Mouse (Mus musculus): ENCODE data around the gene Ros1. TPM values are rescaled to one million over a fixed set of nuclear protein-coding genes. Genes with fewer than 3 reads are reported as not detected.

The Ros1 gene
- polyA plus RNA-seq, 2 experiments: 0.01 TPM; not detected in 1

DNA sequence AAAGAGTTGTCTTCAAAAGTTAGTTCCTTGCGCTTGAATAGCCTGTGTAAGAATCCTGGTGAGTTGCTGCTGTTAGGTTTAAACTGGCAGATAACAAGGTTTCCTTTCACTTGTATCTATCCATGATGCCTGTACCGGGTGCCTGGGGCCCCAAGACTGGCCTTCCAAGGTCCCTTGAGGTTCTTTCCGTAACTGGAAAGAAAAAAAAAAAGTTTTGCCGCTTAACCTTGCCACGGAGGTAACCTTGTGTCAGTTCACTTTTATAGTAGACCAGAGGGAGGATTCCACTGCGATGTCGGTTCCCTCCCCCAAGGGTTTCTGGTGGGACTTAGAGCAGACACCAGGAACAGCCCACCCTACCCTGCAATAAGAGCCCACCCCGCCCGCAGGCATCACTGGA, 173.8 kb downstream of the Ros1 start:
- no peak for DNase-seq (ENCODE audit: low spot score)
- no peak for TF ChIP-seq POLR2A (IDR thresholded peaks at IDR 0.05; ENCODE audit: borderline replicate concordance, extremely low read depth, insufficient read depth, insufficient read length)
- WGBS: 5% methylated on average over 9 of the region's 9 CpGs

DNA sequence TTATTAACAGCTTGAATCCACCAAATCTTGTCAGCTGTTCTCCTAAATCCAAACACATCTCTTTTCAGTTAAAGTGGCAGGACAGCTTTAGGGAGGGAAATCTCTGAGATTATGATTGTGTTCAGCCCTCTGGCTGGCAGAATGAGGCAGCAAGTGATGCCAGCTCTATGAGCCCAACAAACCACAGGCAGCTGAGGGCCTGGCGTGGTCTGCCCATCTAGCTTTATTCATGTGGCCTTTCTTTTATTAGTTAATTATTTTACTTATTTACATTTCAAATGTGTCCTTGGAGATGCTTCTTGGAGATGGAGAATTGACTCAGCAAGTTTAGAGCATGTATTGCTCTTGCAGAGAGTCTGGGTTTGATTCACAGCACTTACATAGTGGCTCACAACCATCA, 176.6 kb downstream of the Ros1 start:
- ATAC-seq (ENCODE audit: low FRiP score, low read depth): no peak
- no peak for DNase-seq (ENCODE audit: low spot score)
- Histone ChIP-seq H3K4me1 (ENCODE audit: control insufficient read depth, insufficient read depth, low read length) (0 out of 2 replicates have a peak, but pooled peaks cover 3% of the 10 kb centered on the region), H3K27ac (replicated peaks; ENCODE audit: low read depth, low read length) (no peak overlapping the region), H3K27me3 (ENCODE audit: control insufficient read depth, insufficient read depth, low read length) (peaks cover 37% of the 10 kb centered on the region), H3K36me3 (ENCODE audit: control insufficient read depth, insufficient read depth, low read length) (no peaks in the 10 kb centered on the region), H3K4me2 (replicated peaks; ENCODE audit: low read depth, low read length, severe bottlenecking) (no peak overlapping the region), H3K9me3 (ENCODE audit: control insufficient read depth, low read length) (no peaks in the 10 kb centered on the region), H3K9ac (ENCODE audit: low read depth, low read length, severe bottlenecking) (no peak overlapping the region), H3K4me3 (replicated peaks; ENCODE audit: low read length) (no peak overlapping the region)
- 63% methylated on average over 1 of the region's 1 CpGs for WGBS
- no peak for TF ChIP-seq POLR2A (IDR thresholded peaks at IDR 0.05; ENCODE audit: borderline replicate concordance, extremely low read depth, insufficient read depth, insufficient read length)

More for the DNA sequence above, 173.8 kb downstream of the Ros1 start:
- H3K36me3 ChIP-seq (ENCODE audit: control insufficient read depth, insufficient read depth, low read length): no peaks in the 10 kb centered on the region
- no peak overlapping the region for H3K27ac ChIP-seq (replicated peaks; ENCODE audit: low read depth, low read length)
- H3K4me3 ChIP-seq (replicated peaks; ENCODE audit: low read length): no peak overlapping the region
- no peak for ATAC-seq (ENCODE audit: low FRiP score, low read depth)
- H3K4me2 ChIP-seq (replicated peaks; ENCODE audit: low read depth, low read length, severe bottlenecking): no peak overlapping the region
- peaks cover 62% of the 10 kb centered on the region for H3K27me3 ChIP-seq (ENCODE audit: control insufficient read depth, insufficient read depth, low read length)
- no peaks in the 10 kb centered on the region for H3K9me3 ChIP-seq (ENCODE audit: control insufficient read depth, low read length)
- H3K4me1 ChIP-seq (ENCODE audit: control insufficient read depth, insufficient read depth, low read length): 0 out of 2 replicates have a peak, but pooled peaks cover 3% of the 10 kb centered on the region
- H3K9ac ChIP-seq (ENCODE audit: low read depth, low read length, severe bottlenecking): no peak overlapping the region

Small RNA genes within 50 kb of the gene (microRNA-seq; reads per million reads assigned to microRNA genes)
- gene Gm24084: not detected

Other genes starting within 250 kb of the Ros1 start
- 71.5 and 111 TPM in 2 replicates for gene Vgll2, start 172.7 kb downstream of the Ros1 start, polyA plus RNA-seq (2012; rRNA removed)
- 36.3 and 48.6 TPM in 2 replicates for gene Vgll2, start 172.7 kb downstream of the Ros1 start, polyA plus RNA-seq (2014; fragmentation: Nextera tagmentation; extraction: Ambion mirVana)
- 9.2 and 9.5 TPM in 2 replicates for gene Dcbld1, start 38.4 kb upstream of the Ros1 start, polyA plus RNA-seq (2012; rRNA removed)
- 11.5 and 13.5 TPM in 2 replicates for gene Dcbld1, start 38.4 kb upstream of the Ros1 start, polyA plus RNA-seq (2014; fragmentation: Nextera tagmentation; extraction: Ambion mirVana)
- not detected in 2 replicates for gene Gm26741, start 163.5 kb upstream of the Ros1 start, polyA plus RNA-seq (2012; rRNA removed)
- not detected in 2 replicates for gene Gm26741, start 163.5 kb upstream of the Ros1 start, polyA plus RNA-seq (2014; fragmentation: Nextera tagmentation; extraction: Ambion mirVana)
- gene Gopc, start 186.9 kb upstream of the Ros1 start, polyA plus RNA-seq (2012; rRNA removed): 14.6 and 17.6 TPM in 2 replicates
- 20.2 and 21.8 TPM in 2 replicates for gene Gopc, start 186.9 kb upstream of the Ros1 start, polyA plus RNA-seq (2014; fragmentation: Nextera tagmentation; extraction: Ambion mirVana)
- 0.06 TPM in 2 replicates for gene Nepn, start 193.7 kb upstream of the Ros1 start, polyA plus RNA-seq (2012; rRNA removed)
- gene Nepn, start 193.7 kb upstream of the Ros1 start, polyA plus RNA-seq (2014; fragmentation: Nextera tagmentation; extraction: Ambion mirVana): 0.14 TPM in 1 of 2 replicates, not detected in the other
- 24.8 and 26.2 TPM in 2 replicates for gene Nus1, start 222.3 kb upstream of the Ros1 start, polyA plus RNA-seq (2012; rRNA removed)
- gene Nus1, start 222.3 kb upstream of the Ros1 start, polyA plus RNA-seq (2014; fragmentation: Nextera tagmentation; extraction: Ambion mirVana): 17.1 and 17.3 TPM in 2 replicates

All from limb, embryonic 14.5 days (tissue).